Mouse (Mus musculus): ENCODE data around the gene Arfip2.

DNA sequence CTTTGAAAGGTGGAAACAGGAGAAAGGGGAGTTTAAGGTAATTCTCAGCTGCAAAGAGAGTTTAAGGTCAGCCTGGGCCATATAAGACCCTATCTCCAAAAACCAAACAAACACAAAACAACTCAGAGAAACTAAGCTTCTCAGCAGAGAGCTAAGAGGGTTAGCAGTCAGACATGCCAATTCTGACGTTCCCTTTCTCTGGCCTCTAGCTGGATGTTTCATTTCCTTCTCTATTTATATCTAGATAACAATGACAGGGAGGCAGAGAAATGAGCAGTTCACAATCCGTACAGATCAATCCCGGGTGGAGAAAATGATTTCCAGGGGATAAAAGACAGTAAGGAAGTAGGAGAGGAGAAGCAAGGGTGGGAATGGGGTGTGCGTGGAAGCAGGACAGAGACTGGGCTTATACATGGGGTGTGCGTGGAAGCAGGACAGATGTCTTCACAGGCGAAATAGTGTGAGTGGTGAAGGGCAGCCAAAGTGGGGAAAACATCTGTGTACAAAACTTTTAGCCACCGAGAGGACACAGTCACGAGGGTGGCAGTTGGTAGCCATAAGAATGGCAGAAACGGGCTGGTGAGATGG lies 51.8 kb downstream of the Arfip2 start:
- TF ChIP-seq GATA2 (IDR thresholded peaks at IDR 0.05; ENCODE audit: borderline replicate concordance, low read depth, low read length) (no peak), CTCF (IDR thresholded peaks at IDR 0.05; ENCODE audit: low read depth, low read length) (no peak), POLR2AphosphoS5 (IDR thresholded peaks at IDR 0.05; ENCODE audit: insufficient replicate concordance, low read depth, low read length) (no peak), GATA1 (IDR thresholded peaks at IDR 0.05; ENCODE audit: borderline replicate concordance, low read length) (no peak), TAL1 (conservative IDR thresholded peaks at IDR 0.05; ENCODE audit: low read depth, low read length) (no peak)

Measured in G1E (cell line).